Mouse (Mus musculus): ENCODE measurements around the gene Ngf.

GRCm38 (mm10) chr3:102524951-102525350, 55.2 kb downstream of the Ngf start:
- no peak for TF ChIP-seq POLR2A (IDR thresholded peaks at IDR 0.05; ENCODE audit: low read depth, low read length)
- TF ChIP-seq SIN3A (IDR thresholded peaks at IDR 0.05; ENCODE audit: low read length), result no peak
- TF ChIP-seq POLR2AphosphoS2 (IDR thresholded peaks at IDR 0.05; ENCODE audit: low read depth, low read length), result no peak
- TF ChIP-seq ELF1 (IDR thresholded peaks at IDR 0.05; ENCODE audit: low read depth, low read length), result no peak
- TF ChIP-seq SMC3 (IDR thresholded peaks at IDR 0.05; ENCODE audit: low read depth, low read length), result no peak
- TF ChIP-seq CTCF (conservative IDR thresholded peaks at IDR 0.05 in 1 of 2, IDR thresholded peaks at IDR 0.05 in 1 of 2; ENCODE audit: low read depth in 2 of 2, low read length in 2 of 2), result no peak
- no peak for TF ChIP-seq ZC3H11A (IDR thresholded peaks at IDR 0.05; ENCODE audit: low read depth, low read length)
- no peak for TF ChIP-seq ZMIZ1 (IDR thresholded peaks at IDR 0.05; ENCODE audit: low read depth, low read length)
- no peak for TF ChIP-seq NELFE (IDR thresholded peaks at IDR 0.05; ENCODE audit: low read depth, low read length)
- TF ChIP-seq ZNF384 (IDR thresholded peaks at IDR 0.05; ENCODE audit: low read depth, low read length), result no peak
- TF ChIP-seq EP300 (IDR thresholded peaks at IDR 0.05; ENCODE audit: low read length), result no peak
- TF ChIP-seq CHD1 (IDR thresholded peaks at IDR 0.05; ENCODE audit: low read depth, low read length), result no peak
